Mouse (Mus musculus) bone marrow, adult 2 months (tissue): ENCODE data around the gene Smim5.
A peak's percentile ranks its signal among the peaks of the same experiment; 100 is the strongest.

Experiments used
- CTCF ChIP-seq: fragments of 200-500 bp; IDR thresholded peaks from 2 replicates; pipeline ENCODE4 v1.5.1; 2011; ENCODE audit warnings: low read length, control low read depth; ENCODE audit not compliant: control insufficient read depth, insufficient read depth
- POLR2A ChIP-seq: fragments of 200-500 bp; IDR thresholded peaks from 2 replicates; pipeline ENCODE4 v1.6.1; 2011; ENCODE audit warnings: low read depth, mild to moderate bottlenecking, control low read depth, low read length, borderline replicate concordance; ENCODE audit not compliant: control insufficient read depth

DNA sequence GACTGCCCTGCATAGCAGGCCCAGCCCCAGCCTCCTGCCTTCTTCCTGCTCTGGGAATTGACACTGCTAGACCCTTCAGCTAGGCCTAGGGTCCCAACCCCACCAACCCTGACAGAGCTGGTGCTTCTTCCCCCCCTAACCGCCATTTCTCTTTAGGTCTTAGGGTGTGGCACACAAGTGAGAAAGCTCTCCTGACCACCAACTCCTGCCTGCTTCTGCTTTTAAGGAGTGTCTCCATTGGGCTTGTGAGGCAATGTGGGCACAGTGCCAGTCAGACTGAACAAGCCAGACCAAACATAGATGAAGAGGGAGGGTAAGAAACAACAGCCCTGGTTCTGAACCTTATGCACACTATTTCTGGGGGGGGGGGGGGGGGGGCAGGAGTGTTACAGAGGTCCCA is 3.1 kb downstream of the Smim5 start:
- TF ChIP-seq CTCF = no peak
- peak; percentile 24; the same call in 1 of the 2 replicates for TF ChIP-seq POLR2A
